Mouse (Mus musculus): ENCODE measurements around the gene Mtrf1. TPM values are rescaled to one million over a fixed set of nuclear protein-coding genes. Genes with fewer than 3 reads are reported as not detected.

Mtrf1 gene
- polyA plus RNA-seq (2021; fragmentation: Nextera tagmentation): 10.7 and 11.3 TPM in 2 replicates
- long read RNA-seq, experiment 1, transcript Mtrf1-201 (11 exons, 1,799 nt): major isoform, 10 of 14 reads
- long read RNA-seq, experiment 1, partial matches to known transcripts: 2 of 14 reads
- long read RNA-seq, experiment 1, other reads (novel, unspliced or antisense): 2 of 14 reads
- long read RNA-seq, experiment 2, transcript Mtrf1-201 (11 exons, 1,799 nt): major isoform, 48 of 55 reads
- long read RNA-seq, experiment 2, partial matches to known transcripts: 1 of 55 reads
- long read RNA-seq, experiment 2, other reads (novel, unspliced or antisense): 6 of 55 reads

GRCm38 (mm10) chr14:79397321-79398122, at the start of gene Mtrf1:
Gene Mtrf1 (plus strand): TSS chr14:79397772.

GRCm38 (mm10) chr14:79390265-79390926, 7.2 kb upstream of the Mtrf1 start, which contains the start of gene Naa16:
Gene Naa16 (minus strand): TSS chr14:79390778.

GRCm38 (mm10) chr14:79425979-79426729, 28.6 kb downstream of the Mtrf1 start, which contains the start of gene Kbtbd7:
Gene Kbtbd7 (plus strand): TSS chr14:79426511.

DNA sequence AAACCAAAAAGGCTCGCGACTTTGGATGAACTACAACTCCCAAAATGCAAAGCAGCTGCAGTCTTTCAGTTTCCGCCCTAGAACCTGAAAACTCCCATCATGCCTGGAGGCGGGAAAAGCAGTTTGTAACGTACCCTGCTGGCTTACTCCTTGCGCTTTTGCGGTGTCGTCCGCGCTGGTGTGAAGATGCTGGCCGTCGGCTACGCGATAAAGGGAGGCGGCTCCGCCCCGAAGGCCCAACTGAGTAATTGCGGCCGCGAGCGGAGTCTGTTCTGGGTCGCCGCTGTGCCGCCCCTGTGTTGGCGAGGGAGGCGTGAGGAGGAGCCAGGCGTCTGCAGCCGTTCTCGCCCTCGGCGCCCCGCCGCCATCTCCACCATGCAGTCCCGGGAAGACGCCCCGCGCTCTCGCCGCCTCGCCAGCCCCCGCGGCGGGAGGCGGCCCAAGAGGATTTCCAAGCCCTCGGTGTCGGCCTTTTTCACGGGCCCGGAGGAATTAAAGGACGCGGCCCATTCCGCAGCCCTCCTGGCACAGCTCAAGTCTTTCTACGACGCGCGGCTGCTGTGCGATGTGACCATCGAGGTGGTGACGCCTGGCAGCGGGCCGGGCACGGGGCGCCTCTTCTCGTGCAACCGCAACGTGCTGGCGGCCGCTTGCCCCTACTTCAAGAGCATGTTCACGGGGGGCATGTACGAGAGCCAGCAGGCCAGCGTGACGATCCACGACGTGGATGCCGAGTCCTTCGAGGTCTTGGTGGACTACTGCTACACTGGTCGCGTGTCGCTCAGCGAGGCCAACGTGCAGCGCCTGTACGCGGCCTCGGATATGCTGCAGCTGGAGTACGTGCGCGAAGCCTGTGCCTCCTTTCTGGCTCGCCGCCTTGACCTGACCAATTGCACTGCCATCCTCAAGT, 54.4 kb downstream of the Mtrf1 start, which contains the start of gene Kbtbd6:
Gene Kbtbd6, plus strand, starts transcription at position 155 of the 910 bp plus-strand sequence.

Other genes starting within 250 kb of the Mtrf1 start
- not detected in 2 replicates for gene Zfp957, start 150.4 kb upstream of the Mtrf1 start, polyA plus RNA-seq (2021; fragmentation: Nextera tagmentation)
- 138 and 142 TPM in 2 replicates for gene Rgcc, start 96.1 kb upstream of the Mtrf1 start, polyA plus RNA-seq (2021; fragmentation: Nextera tagmentation)
- 6.5 and 6.8 TPM in 2 replicates for gene Naa16, start 7.0 kb upstream of the Mtrf1 start, polyA plus RNA-seq (2021; fragmentation: Nextera tagmentation)
- gene Kbtbd7, start 28.7 kb downstream of the Mtrf1 start, polyA plus RNA-seq (2021; fragmentation: Nextera tagmentation): 11.2 and 14.2 TPM in 2 replicates
- 0.78 and 0.94 TPM in 2 replicates for gene Kbtbd6, start 54.1 kb downstream of the Mtrf1 start, polyA plus RNA-seq (2021; fragmentation: Nextera tagmentation)
- gene Elf1, start 83.4 kb downstream of the Mtrf1 start, polyA plus RNA-seq (2021; fragmentation: Nextera tagmentation): 1.3 TPM in 2 replicates
- gene Wbp4, start 83.7 kb downstream of the Mtrf1 start, polyA plus RNA-seq (2021; fragmentation: Nextera tagmentation): 30.6 and 30.8 TPM in 2 replicates
- 131 and 146 TPM in 2 replicates for gene Sugt1, start 189.9 kb downstream of the Mtrf1 start, polyA plus RNA-seq (2021; fragmentation: Nextera tagmentation)

Data from layer of hippocampus, adult 6 months (tissue).